Mouse (Mus musculus): Measurements from ENCODE around the gene Coro1a.
"Not testable (repeated sequence)": the region's sequence is repeated elsewhere in the genome, so short reads cannot be mapped to it uniquely, and the experiment has no call there.

Coro1a gene

GRCm38 (mm10) chr7:126707442-126708174 is at the start of gene Coro1a:
Gene Coro1a (minus strand): TSS chr7:126707787.
- no peak for DNase-seq (ENCODE audit: low read depth, low spot score)

GRCm38 (mm10) chr7:126754866-126755265 is 47.3 kb upstream of the Coro1a start:
- peak; percentile 62 for DNase-seq (ENCODE audit: low read depth, low spot score)

- DNase-seq (ENCODE audit: low read depth, low spot score): no peak
Observed at GRCm38 (mm10) chr7:126749582-126750343, 42.2 kb upstream of the Coro1a start.

GRCm38 (mm10) chr7:126748824-126749223 is 41.2 kb upstream of the Coro1a start:
- DNase-seq (ENCODE audit: low read depth, low spot score): no peak

GRCm38 (mm10) chr7:126746798-126747197 is 39.2 kb upstream of the Coro1a start:
- DNase-seq (ENCODE audit: low read depth, low spot score): no peak

GRCm38 (mm10) chr7:126746066-126746465 is 38.5 kb upstream of the Coro1a start:
- DNase-seq (ENCODE audit: low read depth, low spot score): no peak

GRCm38 (mm10) chr7:126741964-126742482 is 34.4 kb upstream of the Coro1a start:
- DNase-seq (ENCODE audit: low read depth, low spot score): no peak

GRCm38 (mm10) chr7:126741452-126741851 is 33.9 kb upstream of the Coro1a start:
- DNase-seq (ENCODE audit: low read depth, low spot score): no peak

- DNase-seq (ENCODE audit: low read depth, low spot score): no peak
Observed at GRCm38 (mm10) chr7:126740977-126741376, 33.4 kb upstream of the Coro1a start.

- no peak for DNase-seq (ENCODE audit: low read depth, low spot score)
Observed at GRCm38 (mm10) chr7:126740132-126740735, 32.6 kb upstream of the Coro1a start.

- DNase-seq (ENCODE audit: low read depth, low spot score): no peak
Observed at GRCm38 (mm10) chr7:126739551-126739950, 32.0 kb upstream of the Coro1a start.

GRCm38 (mm10) chr7:126736122-126736521 is 28.5 kb upstream of the Coro1a start:
- DNase-seq (ENCODE audit: low read depth, low spot score): no peak

GRCm38 (mm10) chr7:126730256-126730789 is 22.7 kb upstream of the Coro1a start:
- DNase-seq (ENCODE audit: low read depth, low spot score): not testable (repeated sequence)

- DNase-seq (ENCODE audit: low read depth, low spot score): no peak
Observed at GRCm38 (mm10) chr7:126725667-126726066, 18.1 kb upstream of the Coro1a start.

- no peak for DNase-seq (ENCODE audit: low read depth, low spot score)
Observed at GRCm38 (mm10) chr7:126725077-126725476, 17.5 kb upstream of the Coro1a start.

GRCm38 (mm10) chr7:126721635-126722034 is 14.0 kb upstream of the Coro1a start:
- DNase-seq (ENCODE audit: low read depth, low spot score): no peak

- no peak for DNase-seq (ENCODE audit: low read depth, low spot score)
Observed at GRCm38 (mm10) chr7:126718787-126719337, 11.3 kb upstream of the Coro1a start.

GRCm38 (mm10) chr7:126717566-126717965 is 10.0 kb upstream of the Coro1a start:
- no peak for DNase-seq (ENCODE audit: low read depth, low spot score)

GRCm38 (mm10) chr7:126715679-126716078 is 8.1 kb upstream of the Coro1a start:
- no peak for DNase-seq (ENCODE audit: low read depth, low spot score)

- no peak for DNase-seq (ENCODE audit: low read depth, low spot score)
Observed at GRCm38 (mm10) chr7:126711910-126712309, 4.3 kb upstream of the Coro1a start.

- no peak for DNase-seq (ENCODE audit: low read depth, low spot score)
Observed at GRCm38 (mm10) chr7:126710266-126710665, 2.7 kb upstream of the Coro1a start.
